Comparison of ENCODE assay signal across 14 mouse cellular contexts in genomic region chr8:85570466-85570865, GRCm38 (mm10).
"Had no signal": no experiment of that assay in that cellular context is flagged by ENCODE, and none has a peak within 500 bp of the region (broad histone marks: within the 10 kb centered on the region; RNA-seq: fewer than 3 reads in every experiment).

No protein-coding gene starts in this region.

- H3K27ac ChIP-seq: limb, embryonic 12.5 days; liver, embryonic 13.5 days; stomach, embryonic 15.5 days had no signal

- H3K36me3 ChIP-seq: limb, embryonic 12.5 days; liver, embryonic 13.5 days; stomach, embryonic 15.5 days had no signal

- H3K9me3 ChIP-seq: limb, embryonic 12.5 days; liver, embryonic 13.5 days; megakaryocyte, embryonic 14.5 days; stomach, embryonic 15.5 days had no signal

- H3K9ac ChIP-seq: limb, embryonic 12.5 days; liver, embryonic 13.5 days; liver, postnatal 0 days; stomach, embryonic 15.5 days had no signal

- H3K4me2 ChIP-seq: limb, embryonic 12.5 days; liver, embryonic 13.5 days; midbrain, embryonic 11.5 days; stomach, embryonic 15.5 days had no signal

- ATAC-seq: intestine, postnatal 0 days; liver, postnatal 0 days; midbrain, embryonic 16.5 days had no signal

- DNase-seq: kidney, adult 8-10 months; kidney, postnatal 25 days; liver; liver, embryonic 13.5 days; liver, postnatal 0 days; right cerebral cortex, postnatal 4 days; spleen, adult 18-20 months; thymus, postnatal 4 days had no signal

- H3K27me3 ChIP-seq: limb, embryonic 12.5 days; liver, embryonic 13.5 days; stomach, embryonic 15.5 days had no signal

- H3K4me1 ChIP-seq: limb, embryonic 12.5 days; stomach, embryonic 15.5 days had no signal

- H3K4me3 ChIP-seq: limb, embryonic 12.5 days; liver, embryonic 13.5 days; megakaryocyte, embryonic 14.5 days; stomach, embryonic 15.5 days had no signal
